Mouse (Mus musculus): ENCODE data around the gene Styk1. TPM values are rescaled to one million over a fixed set of nuclear protein-coding genes. Genes with fewer than 3 reads are reported as not detected.

The Styk1 gene
- polyA plus RNA-seq (2014; fragmentation: Illumina TruSeq; extraction: RNeasy Lipid Tissue Mini Kit (QIAGEN cat#74804); ENCODE audit: low read depth, low replicate concordance): 5.6 TPM

DNA sequence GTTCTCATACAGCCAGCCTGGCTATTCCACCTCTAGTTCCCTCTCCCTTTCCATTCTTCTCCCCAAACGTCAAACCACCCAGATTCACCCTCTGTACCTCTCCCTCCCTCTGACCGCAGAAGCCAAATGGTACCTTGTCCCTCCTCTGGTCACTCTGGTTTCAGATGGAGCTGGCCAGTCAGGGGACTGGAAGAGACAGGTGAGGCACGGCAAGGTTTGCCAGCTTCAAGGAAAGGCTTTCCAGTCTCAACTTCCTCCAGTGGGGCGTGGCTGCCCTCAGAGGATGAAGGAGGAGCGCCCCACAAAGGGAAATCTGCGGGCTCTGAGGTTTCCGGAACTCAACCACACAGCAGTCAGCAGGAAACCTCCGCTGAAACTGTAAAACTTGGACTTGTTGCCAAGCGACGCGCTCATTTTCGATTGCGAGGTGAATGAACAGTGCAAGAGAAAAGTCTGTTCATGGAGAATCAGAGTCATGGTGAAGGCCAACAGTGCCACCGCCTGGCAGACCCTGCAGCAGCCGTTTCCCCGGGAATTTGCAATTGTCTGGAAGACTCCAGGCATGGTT, at the start of gene Styk1:
Gene Styk1 (minus strand): TSS at position 246 of the 568 bp plus-strand sequence.

GRCm38 (mm10) chr6:131388040-131389021, 34.9 kb upstream of the Styk1 start, which contains the start of gene Ybx3:
Gene Ybx3, minus strand, starts transcription at chr6:131388476.

GRCm38 (mm10) chr6:131292991-131293788, 60.2 kb downstream of the Styk1 start, which contains the start of gene Magohb:
Gene Magohb, minus strand, starts transcription at chr6:131293244.

Other genes with a start within 250 kb of the Styk1 start
- 1.3 TPM for gene Klra2, start 106.2 kb downstream of the Styk1 start, polyA plus RNA-seq (2014; fragmentation: Illumina TruSeq; extraction: RNeasy Lipid Tissue Mini Kit (QIAGEN cat#74804); ENCODE audit: low read depth, low replicate concordance)
- gene Magohb, start 60.4 kb downstream of the Styk1 start, polyA plus RNA-seq (2014; fragmentation: Illumina TruSeq; extraction: RNeasy Lipid Tissue Mini Kit (QIAGEN cat#74804); ENCODE audit: low read depth, low replicate concordance): 13.8 TPM
- 143 TPM for gene Ybx3, start 34.9 kb upstream of the Styk1 start, polyA plus RNA-seq (2014; fragmentation: Illumina TruSeq; extraction: RNeasy Lipid Tissue Mini Kit (QIAGEN cat#74804); ENCODE audit: low read depth, low replicate concordance)
- gene 5430401F13Rik, start 132.8 kb upstream of the Styk1 start, polyA plus RNA-seq (2014; fragmentation: Illumina TruSeq; extraction: RNeasy Lipid Tissue Mini Kit (QIAGEN cat#74804); ENCODE audit: low read depth, low replicate concordance): not detected
- not detected for gene Gm6619, start 132.8 kb upstream of the Styk1 start, polyA plus RNA-seq (2014; fragmentation: Illumina TruSeq; extraction: RNeasy Lipid Tissue Mini Kit (QIAGEN cat#74804); ENCODE audit: low read depth, low replicate concordance)